Mouse (Mus musculus): ENCODE measurements around the gene Cryaa. TPM values are rescaled to one million over a fixed set of nuclear protein-coding genes. Genes with fewer than 3 reads are reported as not detected.

Gene Cryaa
- polyA plus RNA-seq, 1 experiment from 2014 or later, result not detected

DNA sequence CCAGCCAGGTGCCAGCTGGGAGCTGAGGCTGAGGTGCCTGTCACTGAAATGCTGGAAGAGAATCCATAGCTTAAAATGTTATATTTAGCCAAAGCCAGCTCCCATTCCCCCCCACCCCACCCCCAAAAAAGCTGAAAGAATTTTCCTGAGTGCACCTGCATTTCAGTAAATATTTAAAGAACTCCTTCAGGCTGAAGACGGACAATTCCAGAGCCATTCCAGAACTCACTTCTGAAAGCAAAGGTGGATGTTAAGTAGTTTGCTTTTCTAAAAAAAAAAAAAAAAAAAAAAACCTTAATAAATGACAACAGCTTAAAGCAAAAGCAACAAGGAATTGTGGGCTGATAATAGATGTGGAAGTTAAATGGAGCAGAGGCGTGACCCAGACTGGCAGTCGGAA is 36.5 kb downstream of the Cryaa start:
- no peaks in the 10 kb centered on the region for H3K9me3 ChIP-seq (ENCODE audit: control insufficient read depth, low read length)
- H3K36me3 ChIP-seq (ENCODE audit: control insufficient read depth, insufficient read depth), result no peaks in the 10 kb centered on the region
- H3K4me2 ChIP-seq (ENCODE audit: low read length), result no peak overlapping the region
- no peak overlapping the region for H3K4me3 ChIP-seq (replicated peaks; ENCODE audit: low read length)
- H3K9ac ChIP-seq (replicated peaks; ENCODE audit: low read depth, low read length), result no peak overlapping the region
- 74% methylated on average over 3 of the region's 3 CpGs for WGBS
- no peaks in the 10 kb centered on the region for H3K27me3 ChIP-seq (replicated peaks; ENCODE audit: control insufficient read depth, insufficient read depth, low read length)
- ATAC-seq, result no peak
- peaks cover 9% of the 10 kb centered on the region; the same call in 1 of the 2 replicates for H3K4me1 ChIP-seq (replicated peaks; ENCODE audit: control insufficient read depth, insufficient read depth, low read length)
- H3K27ac ChIP-seq (ENCODE audit: low read length), result no peak overlapping the region

DNA sequence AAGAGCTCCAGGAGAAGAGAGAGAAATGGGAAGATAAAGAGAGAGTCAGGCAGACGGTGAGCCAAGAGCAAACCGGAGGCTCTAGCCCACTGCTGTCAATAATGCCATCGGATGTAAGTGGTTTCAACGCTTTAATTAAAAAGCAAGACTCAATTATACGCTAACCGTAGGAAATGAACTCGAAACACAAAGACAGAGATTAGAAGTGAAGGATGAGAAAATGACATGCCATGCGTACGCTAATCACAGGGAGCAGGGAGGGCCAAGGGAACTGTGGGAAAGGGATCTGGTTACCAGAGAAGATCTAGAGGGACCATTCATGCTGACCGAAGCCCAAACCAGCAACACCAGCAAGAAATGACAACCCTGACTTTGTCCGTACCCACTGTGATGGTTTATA is 37.4 kb downstream of the Cryaa start:
- Histone ChIP-seq H3K4me3 (replicated peaks; ENCODE audit: low read length) (no peak overlapping the region), H3K4me2 (ENCODE audit: low read length) (no peak overlapping the region), H3K27me3 (replicated peaks; ENCODE audit: control insufficient read depth, insufficient read depth, low read length) (no peaks in the 10 kb centered on the region), H3K9ac (replicated peaks; ENCODE audit: low read depth, low read length) (no peak overlapping the region), H3K9me3 (ENCODE audit: control insufficient read depth, low read length) (no peaks in the 10 kb centered on the region), H3K36me3 (ENCODE audit: control insufficient read depth, insufficient read depth) (no peaks in the 10 kb centered on the region), H3K4me1 (replicated peaks; ENCODE audit: control insufficient read depth, insufficient read depth, low read length) (peaks cover 9% of the 10 kb centered on the region; the same call in 1 of the 2 replicates), H3K27ac (ENCODE audit: low read length) (no peak overlapping the region)
- 27% methylated on average over 11 of the region's 11 CpGs for WGBS
- no peak for ATAC-seq

DNA sequence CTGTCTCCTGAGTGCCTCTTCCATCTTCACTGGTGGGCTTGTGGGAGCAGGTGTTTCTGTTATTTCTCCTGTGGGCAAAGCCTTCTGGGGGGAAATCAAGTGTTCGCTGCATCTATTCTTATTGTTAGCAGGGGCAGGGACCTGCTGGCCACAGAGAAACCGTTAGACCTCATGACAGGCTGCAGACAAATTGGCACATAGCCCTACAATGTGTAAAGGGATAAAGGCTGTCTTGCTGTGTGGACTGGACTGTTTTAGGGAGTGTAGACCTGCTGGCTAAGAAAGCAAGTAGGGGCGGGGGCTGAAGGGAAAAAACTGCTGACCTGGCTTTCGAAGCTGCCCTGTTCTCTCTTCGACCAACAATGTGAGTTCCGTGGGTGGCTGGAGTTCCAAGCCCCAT is 44.0 kb downstream of the Cryaa start:
- Histone ChIP-seq H3K4me2 (ENCODE audit: low read length) (no peak overlapping the region), H3K4me3 (replicated peaks; ENCODE audit: low read length) (no peak overlapping the region), H3K27me3 (replicated peaks; ENCODE audit: control insufficient read depth, insufficient read depth, low read length) (no peaks in the 10 kb centered on the region), H3K9ac (replicated peaks; ENCODE audit: low read depth, low read length) (no peak overlapping the region), H3K4me1 (replicated peaks; ENCODE audit: control insufficient read depth, insufficient read depth, low read length) (peaks cover 6% of the 10 kb centered on the region; the same call in 1 of the 2 replicates), H3K9me3 (ENCODE audit: control insufficient read depth, low read length) (no peaks in the 10 kb centered on the region), H3K27ac (ENCODE audit: low read length) (no peak overlapping the region), H3K36me3 (ENCODE audit: control insufficient read depth, insufficient read depth) (no peaks in the 10 kb centered on the region)
- no peak for ATAC-seq
- WGBS, result 65% methylated on average over 6 of the region's 6 CpGs

DNA sequence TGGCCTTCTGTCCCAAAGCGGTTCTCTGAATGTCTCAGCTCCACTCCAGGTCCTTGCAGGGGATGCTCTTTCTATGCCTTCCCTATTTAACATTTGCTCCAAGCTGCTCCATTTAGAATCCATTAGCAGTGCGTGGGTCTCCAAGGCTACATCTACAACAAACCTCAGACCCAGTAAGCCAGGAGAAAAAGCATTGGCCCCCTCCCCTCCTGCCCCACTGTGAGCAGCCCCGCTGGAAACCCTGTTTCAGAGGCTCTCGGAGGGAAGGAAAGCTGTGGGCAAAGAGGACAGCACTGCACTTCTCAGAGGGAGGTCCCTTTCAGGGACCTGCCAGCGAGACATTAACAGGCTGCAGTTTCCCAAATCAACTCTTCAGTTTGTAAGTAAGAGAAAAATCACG is 47.8 kb downstream of the Cryaa start:
- H3K4me1 ChIP-seq (replicated peaks; ENCODE audit: control insufficient read depth, insufficient read depth, low read length), result peaks cover 14% of the 10 kb centered on the region
- 12% methylated on average over 6 of the region's 6 CpGs for WGBS
- H3K4me2 ChIP-seq (ENCODE audit: low read length), result no peak overlapping the region
- H3K9me3 ChIP-seq (ENCODE audit: control insufficient read depth, low read length), result no peaks in the 10 kb centered on the region
- no peak overlapping the region for H3K9ac ChIP-seq (replicated peaks; ENCODE audit: low read depth, low read length)
- no peaks in the 10 kb centered on the region for H3K27me3 ChIP-seq (replicated peaks; ENCODE audit: control insufficient read depth, insufficient read depth, low read length)
- no peak for ATAC-seq
- no peak overlapping the region for H3K27ac ChIP-seq (ENCODE audit: low read length)
- no peaks in the 10 kb centered on the region for H3K36me3 ChIP-seq (ENCODE audit: control insufficient read depth, insufficient read depth)
- no peak overlapping the region for H3K4me3 ChIP-seq (replicated peaks; ENCODE audit: low read length)

DNA sequence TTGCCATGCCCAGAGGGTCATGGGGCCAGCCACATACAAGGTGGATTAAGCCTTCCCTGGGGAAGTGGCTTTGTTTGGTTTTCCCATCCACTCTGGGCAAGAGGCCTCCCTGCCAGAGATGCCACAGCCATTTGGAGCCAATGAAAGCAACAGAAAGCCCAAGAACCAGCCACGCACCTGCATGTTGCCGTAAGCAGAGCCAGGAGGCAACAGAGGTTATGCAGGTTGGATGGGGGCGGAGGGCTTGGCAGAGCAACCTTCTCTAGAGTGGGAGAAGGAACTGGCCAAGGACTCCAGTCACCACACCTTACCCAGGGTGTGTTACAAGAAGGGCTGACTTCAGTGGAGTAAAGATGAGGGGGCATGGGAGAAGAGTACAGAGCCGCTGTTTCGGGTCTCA is 48.6 kb downstream of the Cryaa start:
- Histone ChIP-seq H3K9ac (replicated peaks; ENCODE audit: low read depth, low read length) (no peak overlapping the region), H3K4me3 (replicated peaks; ENCODE audit: low read length) (no peak overlapping the region), H3K9me3 (ENCODE audit: control insufficient read depth, low read length) (no peaks in the 10 kb centered on the region), H3K4me1 (replicated peaks; ENCODE audit: control insufficient read depth, insufficient read depth, low read length) (peaks cover 14% of the 10 kb centered on the region), H3K27ac (ENCODE audit: low read length) (no peak overlapping the region), H3K27me3 (replicated peaks; ENCODE audit: control insufficient read depth, insufficient read depth, low read length) (no peaks in the 10 kb centered on the region), H3K4me2 (ENCODE audit: low read length) (no peak overlapping the region), H3K36me3 (ENCODE audit: control insufficient read depth, insufficient read depth) (no peaks in the 10 kb centered on the region)
- no peak for ATAC-seq
- 91% methylated on average over 5 of the region's 5 CpGs for WGBS

DNA sequence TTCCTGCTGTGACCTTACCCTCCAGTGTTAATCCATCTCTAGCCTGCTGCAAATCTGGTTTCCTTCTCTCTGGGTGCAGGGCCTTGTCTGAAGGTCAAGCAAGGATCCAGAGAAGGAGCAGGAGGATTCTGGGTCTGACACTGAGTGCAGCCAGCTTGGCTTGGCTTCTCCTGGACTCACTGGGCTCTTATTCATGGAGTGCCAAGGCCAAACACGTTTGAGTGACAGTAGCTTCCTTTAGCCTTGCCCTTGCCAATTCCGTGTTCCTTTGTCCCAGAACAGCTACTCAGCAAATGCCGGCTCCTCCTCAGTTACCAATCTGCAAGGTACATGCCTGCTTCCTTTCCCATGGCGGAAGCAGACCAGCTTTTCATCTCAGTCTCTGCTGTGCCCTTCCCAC is 49.6 kb downstream of the Cryaa start:
- Histone ChIP-seq H3K9ac (replicated peaks; ENCODE audit: low read depth, low read length) (no peak overlapping the region), H3K9me3 (ENCODE audit: control insufficient read depth, low read length) (no peaks in the 10 kb centered on the region), H3K27me3 (replicated peaks; ENCODE audit: control insufficient read depth, insufficient read depth, low read length) (no peaks in the 10 kb centered on the region), H3K4me3 (replicated peaks; ENCODE audit: low read length) (no peak overlapping the region), H3K27ac (ENCODE audit: low read length) (no peak overlapping the region), H3K4me2 (ENCODE audit: low read length) (no peak overlapping the region), H3K4me1 (replicated peaks; ENCODE audit: control insufficient read depth, insufficient read depth, low read length) (peaks cover 14% of the 10 kb centered on the region), H3K36me3 (ENCODE audit: control insufficient read depth, insufficient read depth) (no peaks in the 10 kb centered on the region)
- WGBS, result 37% methylated on average over 4 of the region's 4 CpGs
- no peak for ATAC-seq

DNA sequence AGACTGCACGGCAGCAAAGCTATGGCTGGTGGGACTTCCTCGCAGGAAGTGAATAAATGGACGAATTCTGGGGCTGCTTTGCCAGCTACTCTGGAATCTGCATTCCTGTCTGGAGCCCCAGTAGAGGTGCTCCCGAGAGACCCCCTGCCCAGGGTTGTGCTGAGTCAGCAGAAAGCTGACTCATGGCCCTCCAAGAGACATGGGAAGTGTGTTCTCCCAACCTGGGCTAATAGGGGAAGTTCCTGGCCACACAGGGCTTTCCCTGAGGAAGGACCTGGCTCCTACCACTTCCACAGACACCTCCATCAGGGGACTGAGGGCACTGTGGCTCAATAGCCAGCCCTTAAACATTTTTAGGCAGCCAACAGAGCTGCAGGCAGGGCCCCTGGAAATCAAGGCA is 50.4 kb downstream of the Cryaa start:
- no peaks in the 10 kb centered on the region for H3K9me3 ChIP-seq (ENCODE audit: control insufficient read depth, low read length)
- H3K4me1 ChIP-seq (replicated peaks; ENCODE audit: control insufficient read depth, insufficient read depth, low read length), result peaks cover 14% of the 10 kb centered on the region
- 81% methylated on average over 4 of the region's 4 CpGs for WGBS
- no peak for ATAC-seq
- no peak overlapping the region for H3K27ac ChIP-seq (ENCODE audit: low read length)
- no peak overlapping the region for H3K9ac ChIP-seq (replicated peaks; ENCODE audit: low read depth, low read length)
- H3K4me2 ChIP-seq (ENCODE audit: low read length), result no peak overlapping the region
- no peak overlapping the region for H3K4me3 ChIP-seq (replicated peaks; ENCODE audit: low read length)
- no peaks in the 10 kb centered on the region for H3K27me3 ChIP-seq (replicated peaks; ENCODE audit: control insufficient read depth, insufficient read depth, low read length)
- no peaks in the 10 kb centered on the region for H3K36me3 ChIP-seq (ENCODE audit: control insufficient read depth, insufficient read depth)

DNA sequence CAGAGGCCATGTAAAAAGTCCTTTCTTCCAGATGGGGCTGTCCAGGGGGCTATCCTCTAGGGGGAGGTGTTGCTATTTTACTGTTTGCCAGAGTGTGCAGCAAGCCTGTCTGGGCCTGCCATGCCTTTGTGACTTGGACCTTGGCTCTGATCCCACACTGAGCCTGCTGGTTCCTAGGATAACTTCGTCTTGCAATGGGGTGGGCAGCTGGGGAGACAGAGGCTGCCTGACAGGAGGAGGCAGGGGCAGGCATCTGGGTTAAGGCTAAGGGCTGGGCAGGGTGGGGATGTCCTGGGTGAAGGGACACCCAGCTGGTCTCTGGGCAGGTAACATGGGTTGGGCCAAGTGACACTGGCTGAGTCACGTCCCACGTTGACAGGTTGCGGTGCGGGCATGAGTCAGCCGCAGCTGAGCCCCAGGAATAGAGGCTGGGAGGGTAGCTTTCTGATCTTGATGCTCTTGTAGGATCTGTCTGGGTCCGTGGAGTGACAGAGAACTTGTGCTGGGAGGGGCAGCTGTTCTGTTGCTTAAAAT is 51.4 kb downstream of the Cryaa start:
- no peaks in the 10 kb centered on the region for H3K36me3 ChIP-seq (ENCODE audit: control insufficient read depth, insufficient read depth)
- peak; percentile 36; the same call in 1 of the 2 replicates for ATAC-seq
- no peaks in the 10 kb centered on the region for H3K9me3 ChIP-seq (ENCODE audit: control insufficient read depth, low read length)
- peaks cover 14% of the 10 kb centered on the region for H3K4me1 ChIP-seq (replicated peaks; ENCODE audit: control insufficient read depth, insufficient read depth, low read length)
- H3K4me2 ChIP-seq (ENCODE audit: low read length), result no peak overlapping the region
- no peak overlapping the region for H3K4me3 ChIP-seq (replicated peaks; ENCODE audit: low read length)
- H3K27ac ChIP-seq (ENCODE audit: low read length), result no peak overlapping the region
- H3K9ac ChIP-seq (replicated peaks; ENCODE audit: low read depth, low read length), result no peak overlapping the region
- WGBS, result 76% methylated on average over 7 of the region's 7 CpGs
- no peaks in the 10 kb centered on the region for H3K27me3 ChIP-seq (replicated peaks; ENCODE audit: control insufficient read depth, insufficient read depth, low read length)

DNA sequence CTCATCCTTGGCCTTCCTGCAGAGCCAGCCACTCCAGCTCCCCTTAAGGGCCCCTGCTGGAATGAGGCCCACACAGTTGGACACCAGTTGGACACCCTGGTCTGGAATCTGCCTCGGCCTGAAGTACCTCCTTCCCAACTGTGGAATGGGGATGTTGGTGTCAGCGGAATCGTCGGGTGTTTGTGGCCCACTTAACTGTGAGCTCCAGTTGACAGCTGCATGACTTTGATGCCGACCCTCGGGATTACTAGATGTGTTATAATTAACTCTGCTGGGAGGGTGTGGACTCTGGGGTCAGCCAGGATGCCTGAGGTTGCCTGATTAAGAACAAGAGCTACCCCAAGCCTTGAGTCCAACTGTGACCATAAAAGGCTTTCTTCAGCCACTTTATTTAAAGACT is 53.4 kb downstream of the Cryaa start:
- Histone ChIP-seq H3K9ac (replicated peaks; ENCODE audit: low read depth, low read length) (no peak overlapping the region), H3K36me3 (ENCODE audit: control insufficient read depth, insufficient read depth) (no peaks in the 10 kb centered on the region), H3K4me2 (ENCODE audit: low read length) (no peak overlapping the region), H3K9me3 (ENCODE audit: control insufficient read depth, low read length) (no peaks in the 10 kb centered on the region), H3K4me1 (replicated peaks; ENCODE audit: control insufficient read depth, insufficient read depth, low read length) (peaks cover 7% of the 10 kb centered on the region), H3K4me3 (replicated peaks; ENCODE audit: low read length) (no peak overlapping the region), H3K27me3 (replicated peaks; ENCODE audit: control insufficient read depth, insufficient read depth, low read length) (no peaks in the 10 kb centered on the region), H3K27ac (ENCODE audit: low read length) (no peak overlapping the region)
- ATAC-seq, result no peak
- 55% methylated on average over 6 of the region's 6 CpGs for WGBS

All from forebrain, embryonic 16.5 days (tissue).